ENCODE assay signal across 16 mouse cellular contexts in the genomic region with DNA sequence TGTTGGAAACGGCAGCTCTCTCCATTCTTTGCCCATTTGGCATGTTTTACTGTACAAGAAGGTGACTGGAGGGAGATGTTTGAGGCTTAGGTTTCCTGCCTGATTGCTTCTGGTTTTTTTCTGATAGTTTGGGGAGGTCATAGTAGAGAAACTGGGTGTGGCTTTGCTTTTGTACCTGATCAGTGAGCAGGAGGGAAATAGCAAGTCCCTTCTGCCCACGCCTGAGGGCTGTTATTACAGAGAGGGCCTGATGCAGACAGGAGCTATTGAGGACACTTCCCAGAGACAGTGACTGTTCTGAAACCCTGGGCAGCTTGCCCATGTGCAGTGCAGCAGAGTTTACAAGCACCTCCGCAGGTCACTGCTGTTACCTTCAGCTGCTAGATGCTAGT.
"Had no signal": no experiment of that assay in that cellular context is flagged by ENCODE, and none has a peak within 500 bp of the region (broad histone marks: within the 10 kb centered on the region; RNA-seq: fewer than 3 reads in every experiment).

No protein-coding gene starts in this region.

- H3K36me3 ChIP-seq: liver, embryonic 15.5 days; lung, embryonic 15.5 days had no signal

- H3K4me3 ChIP-seq: liver, embryonic 13.5 days; liver, embryonic 15.5 days; lung, embryonic 15.5 days; megakaryocyte, embryonic 14.5 days; midbrain, embryonic 13.5 days; midbrain, embryonic 15.5 days; neural tube, embryonic 12.5 days had no signal

- H3K27me3 ChIP-seq: liver, embryonic 13.5 days; liver, embryonic 15.5 days; lung, embryonic 15.5 days; midbrain, embryonic 13.5 days; midbrain, embryonic 15.5 days; neural tube, embryonic 12.5 days had no signal

- H3K27ac ChIP-seq: liver, embryonic 13.5 days; liver, embryonic 15.5 days; lung, embryonic 15.5 days; macrophage; midbrain, embryonic 13.5 days; midbrain, embryonic 15.5 days; neural tube, embryonic 12.5 days had no signal

- H3K9ac ChIP-seq: liver, embryonic 13.5 days; liver, embryonic 15.5 days; liver, postnatal 0 days; lung, embryonic 15.5 days; midbrain, embryonic 13.5 days; midbrain, embryonic 15.5 days; neural tube, embryonic 12.5 days had no signal

- H3K4me1 ChIP-seq: liver, embryonic 15.5 days; lung, embryonic 15.5 days; neural tube, embryonic 12.5 days had no signal

- H3K9me3 ChIP-seq: liver, embryonic 13.5 days; liver, embryonic 15.5 days; lung, embryonic 15.5 days; megakaryocyte, embryonic 14.5 days; midbrain, embryonic 13.5 days; midbrain, embryonic 15.5 days; neural tube, embryonic 12.5 days had no signal

- DNase-seq: liver; liver, embryonic 13.5 days; liver, postnatal 0 days; lung, adult 2 months; lung, postnatal 14 days; right cerebral cortex, postnatal 14 days; thymus, adult 18-20 months; thymus, postnatal 14 days; thymus, postnatal 36 days had no signal
